In genomic region chr13:104145646-104146045, GRCm38 (mm10) we compare ENCODE assay signal across 26 mouse cellular contexts. TPM values are rescaled to one million over a fixed set of nuclear protein-coding genes. Genes with fewer than 3 reads are reported as not detected.
A peak's percentile ranks its signal among the peaks of the same experiment; 100 is the strongest.
DNase-seq lines count a peak whose midpoint lies in the region; ATAC-seq and TF ChIP-seq lines count a peak whose summit lies in the region.
"Had no signal": no experiment of that assay in that cellular context is flagged by ENCODE, and none has a peak within 500 bp of the region (broad histone marks: within the 10 kb centered on the region; RNA-seq: fewer than 3 reads in every experiment).

No protein-coding gene starts in this region.

- no peak for TF ChIP-seq CTCF in liver, adult 2 months (IDR thresholded peaks at IDR 0.05; ENCODE audit: low read depth, low read length)

- no peaks in the 10 kb centered on the region for H3K79me2 ChIP-seq in liver, adult 2 months (ENCODE audit: control insufficient read depth, insufficient read depth, low read length)

- no peak for TF ChIP-seq POLR2A in liver, adult 2 months (IDR thresholded peaks at IDR 0.05; ENCODE audit: extremely low read depth, insufficient read depth, low read length)

- no peak overlapping the region for H3K9ac ChIP-seq in liver, adult 2 months (ENCODE audit: low read depth, low read length)
- H3K9ac ChIP-seq in liver, embryonic 12.5 days: no peak overlapping the region
- H3K9ac ChIP-seq: embryonic facial prominence, embryonic 13.5 days; forebrain, embryonic 13.5 days; hindbrain, embryonic 12.5 days; hindbrain, embryonic 15.5 days had no signal

- H3K4me3 ChIP-seq in liver, adult 2 months (ENCODE audit: insufficient read depth, low read depth, low read length): no peak overlapping the region
- no peak overlapping the region for H3K4me3 ChIP-seq in liver, embryonic 12.5 days
- H3K4me3 ChIP-seq: embryonic facial prominence, embryonic 10.5 days; embryonic facial prominence, embryonic 13.5 days; erythroblast, embryonic 14.5 days; forebrain, embryonic 10.5 days; forebrain, embryonic 13.5 days; hindbrain, embryonic 12.5 days; hindbrain, embryonic 15.5 days had no signal

- H3K4me1 ChIP-seq in liver, adult 2 months (ENCODE audit: control insufficient read depth, insufficient read depth, low read length): 0 out of 2 replicates have a peak, but pooled peaks cover 2% of the 10 kb centered on the region
- no peaks in the 10 kb centered on the region for H3K4me1 ChIP-seq in liver, embryonic 12.5 days
- H3K4me1 ChIP-seq: embryonic facial prominence, embryonic 10.5 days; embryonic facial prominence, embryonic 13.5 days; forebrain, embryonic 10.5 days; forebrain, embryonic 13.5 days; hindbrain, embryonic 12.5 days; hindbrain, embryonic 15.5 days had no signal

- H3K27ac ChIP-seq in liver, adult 2 months (replicated peaks; ENCODE audit: insufficient read depth, low read depth, low read length): no peak overlapping the region
- H3K27ac ChIP-seq in liver, embryonic 12.5 days: no peak overlapping the region
- H3K27ac ChIP-seq: embryonic facial prominence, embryonic 10.5 days; embryonic facial prominence, embryonic 13.5 days; forebrain, embryonic 10.5 days; forebrain, embryonic 13.5 days; hindbrain, embryonic 12.5 days; hindbrain, embryonic 15.5 days had no signal

- H3K27me3 ChIP-seq in liver, adult 2 months (ENCODE audit: control insufficient read depth, insufficient read depth, low read length): no peaks in the 10 kb centered on the region
- H3K27me3 ChIP-seq in liver, embryonic 12.5 days (replicated peaks): no peaks in the 10 kb centered on the region
- H3K27me3 ChIP-seq: embryonic facial prominence, embryonic 13.5 days; forebrain, embryonic 13.5 days; hindbrain, embryonic 12.5 days; hindbrain, embryonic 15.5 days had no signal

- peaks cover 50% of the 10 kb centered on the region for H3K36me3 ChIP-seq in liver, adult 2 months (ENCODE audit: control insufficient read depth, insufficient read depth, low read length)
- H3K36me3 ChIP-seq in liver, embryonic 12.5 days: peaks cover 81% of the 10 kb centered on the region

- 55% methylated on average over 3 of the region's 3 CpGs for WGBS in liver, adult 2 months
- 88% methylated on average over 3 of the region's 3 CpGs for WGBS in liver, embryonic 12.5 days (ENCODE audit: insufficient replicate concordance)

- no peak overlapping the region for H3K4me2 ChIP-seq in liver, embryonic 12.5 days
- H3K4me2 ChIP-seq: embryonic facial prominence, embryonic 13.5 days; forebrain, embryonic 13.5 days; heart, embryonic 11.5 days; hindbrain, embryonic 12.5 days; hindbrain, embryonic 15.5 days had no signal

- no peaks in the 10 kb centered on the region for H3K9me3 ChIP-seq in liver, embryonic 12.5 days (replicated peaks)
- H3K9me3 ChIP-seq: embryonic facial prominence, embryonic 10.5 days; embryonic facial prominence, embryonic 13.5 days; forebrain, embryonic 10.5 days; forebrain, embryonic 13.5 days; hindbrain, embryonic 12.5 days; hindbrain, embryonic 15.5 days had no signal

- ATAC-seq in liver, embryonic 12.5 days: no peak
- ATAC-seq: activated CD4-positive, CD25-positive, alpha-beta regulatory T cell, adult 4 months; forebrain, embryonic 13.5 days; forebrain, embryonic 16.5 days had no signal

- DNase-seq in adrenal gland, adult 2 months: peak; percentile 41
- no peak for DNase-seq in adrenal gland, postnatal 4 days (ENCODE audit: low spot score in 2 of 2)
- DNase-seq in adrenal gland, postnatal 14 days: peak; percentile 15
- no peak for DNase-seq in adrenal gland, postnatal 36 days
- peak; percentile 81 for DNase-seq in liver, adult 2 months (ENCODE audit: extremely low read depth, low read depth, low spot score)
- no peak for DNase-seq in neural tube, embryonic 10.5 days (ENCODE audit: extremely low spot score, low spot score)
- DNase-seq: cerebellum, adult 11-12 months; cerebellum, adult 8-10 months; cerebellum, postnatal 10 days; cerebellum, postnatal 36 days; embryo, embryonic 11 days; gastrocnemius, postnatal 10 days; gastrocnemius, postnatal 36 days; heart, adult 11 months had no signal

RNA-seq across cellular contexts. Expression of gene Trappc13, which starts 32.6 kb away (rescaled TPM):
- 10 to 100 TPM; 57.8 to 61.8 TPM for total RNA-seq in adrenal gland, adult 2 months (2021)
- polyA plus RNA-seq in adrenal gland, adult 2 months (2012; rRNA removed): 2.6 and 5.3 TPM in 2 replicates
- total RNA-seq in adrenal gland, postnatal 4 days (2021): 10 to 100 TPM; 48.1 to 49.4 TPM
- 52.2 and 55.7 TPM in 2 replicates for total RNA-seq in adrenal gland, postnatal 14 days (2021)
- total RNA-seq in adrenal gland, postnatal 36 days (2021): 10 to 100 TPM; 62.3 to 66.2 TPM
- 23.6 and 26.3 TPM in 2 replicates for total RNA-seq in liver, adult 2 months (2014; rRNA removed)
- polyA plus RNA-seq in liver, adult 2 months (2012; rRNA removed): 4.6 and 6.3 TPM in 2 replicates
- polyA plus RNA-seq in liver, embryonic 12.5 days (2016; fragmentation: Nextera tagmentation; extraction: Ambion mirVana): 39.5 and 42.6 TPM in 2 replicates

RNA-seq across cellular contexts. Expression of gene Trim23, which starts 33.0 kb away (rescaled TPM):
- 10 to 100 TPM; 12.6 to 20.2 TPM for total RNA-seq in adrenal gland, adult 2 months (2021)
- polyA plus RNA-seq in adrenal gland, adult 2 months (2012; rRNA removed): 0.56 and 0.67 TPM in 2 replicates
- total RNA-seq in adrenal gland, postnatal 4 days (2021): 10 to 100 TPM; 25.4 to 28.6 TPM
- total RNA-seq in adrenal gland, postnatal 14 days (2021): 17.3 and 18.8 TPM in 2 replicates
- total RNA-seq in adrenal gland, postnatal 36 days (2021): 10 to 100 TPM; 18.0 to 24.4 TPM
- total RNA-seq in liver, adult 2 months (2014; rRNA removed): 14.4 and 19.5 TPM in 2 replicates
- 1.3 and 1.7 TPM in 2 replicates for polyA plus RNA-seq in liver, adult 2 months (2012; rRNA removed)
- polyA plus RNA-seq in liver, embryonic 12.5 days (2016; fragmentation: Nextera tagmentation; extraction: Ambion mirVana): 10.6 and 11.4 TPM in 2 replicates

RNA-seq across cellular contexts. Expression of gene Sgtb, which starts 36.1 kb away (rescaled TPM):
- 1 to 10 TPM; 8.7 to 9.2 TPM for total RNA-seq in adrenal gland, adult 2 months (2021)
- 0.83 and 1.0 TPM in 2 replicates for polyA plus RNA-seq in adrenal gland, adult 2 months (2012; rRNA removed)
- total RNA-seq in adrenal gland, postnatal 4 days (2021): 1 to 10 TPM; 5.7 to 6.4 TPM
- total RNA-seq in adrenal gland, postnatal 14 days (2021): 7.1 and 9.7 TPM in 2 replicates
- total RNA-seq in adrenal gland, postnatal 36 days (2021): 10 to 100 TPM in 1 of 2 experiments, 1 to 10 TPM in 1; 5.3 to 20.0 TPM
- total RNA-seq in liver, adult 2 months (2014; rRNA removed): 2.1 and 3.2 TPM in 2 replicates
- polyA plus RNA-seq in liver, adult 2 months (2012; rRNA removed): 0.34 and 0.51 TPM in 2 replicates
- polyA plus RNA-seq in liver, embryonic 12.5 days (2016; fragmentation: Nextera tagmentation; extraction: Ambion mirVana): 1.1 TPM in 2 replicates
- total RNA-seq: hematopoietic stem cell, adult 5-6 weeks had no signal
- polyA plus RNA-seq: erythroblast, embryonic 14.5 days had no signal

RNA-seq across cellular contexts. Expression of gene Nln, which starts 36.2 kb away (rescaled TPM):
- 10 to 100 TPM; 19.5 to 20.2 TPM for total RNA-seq in adrenal gland, adult 2 months (2021)
- polyA plus RNA-seq in adrenal gland, adult 2 months (2012; rRNA removed): 9.4 and 9.7 TPM in 2 replicates
- total RNA-seq in adrenal gland, postnatal 4 days (2021): 10 to 100 TPM; 25.2 to 27.5 TPM
- total RNA-seq in adrenal gland, postnatal 14 days (2021): 21.0 and 26.5 TPM in 2 replicates
- total RNA-seq in adrenal gland, postnatal 36 days (2021): 10 to 100 TPM; 20.0 to 21.0 TPM
- total RNA-seq in liver, adult 2 months (2014; rRNA removed): 33.9 and 39.0 TPM in 2 replicates
- 9.1 and 9.8 TPM in 2 replicates for polyA plus RNA-seq in liver, adult 2 months (2012; rRNA removed)
- polyA plus RNA-seq in liver, embryonic 12.5 days (2016; fragmentation: Nextera tagmentation; extraction: Ambion mirVana): 13.1 and 14.6 TPM in 2 replicates

Comparison
In these comparisons a context has a peak if more than half of its experiments do, and no peak if none do; other contexts are left out.
1. DNase-seq: peak in adrenal gland, adult 2 months (single experiment), adrenal gland, postnatal 14 days (single experiment) and liver, adult 2 months (single experiment); none in adrenal gland, postnatal 4 days (0 of 2), adrenal gland, postnatal 36 days (0 of 2) and neural tube, embryonic 10.5 days (single experiment).